Mouse (Mus musculus): ENCODE measurements at regions not wholly inside any gene's neighbourhood (a gene's known extent, or its start where the extent isn't known, plus 50 kb on each side); places are given as distances from the start of the nearest gene placed in this dataset.
A peak's percentile ranks its signal among the peaks of the same experiment; 100 is the strongest.

GRCm38 (mm10) chr3:128001924-128002501, 105.9 kb upstream of the Fam241a start:
- peak; percentile 35 for DNase-seq (ENCODE audit: low read depth, low spot score)

- DNase-seq (ENCODE audit: low read depth, low spot score): no peak
Measured at GRCm38 (mm10) chr3:127995678-127996077, 99.6 kb upstream of the Fam241a start.

- no peak for DNase-seq (ENCODE audit: low read depth, low spot score)
Measured at GRCm38 (mm10) chr3:127987583-127987982, 91.5 kb upstream of the Fam241a start.

- no peak for DNase-seq (ENCODE audit: low read depth, low spot score)
Measured at GRCm38 (mm10) chr3:127985165-127985564, 89.0 kb upstream of the Fam241a start.

GRCm38 (mm10) chr3:127977240-127977639, 81.1 kb upstream of the Fam241a start:
- no peak for DNase-seq (ENCODE audit: low read depth, low spot score)

GRCm38 (mm10) chr3:127970891-127971290, 74.8 kb upstream of the Fam241a start:
- peak; percentile 60 for DNase-seq (ENCODE audit: low read depth, low spot score)

- DNase-seq (ENCODE audit: low read depth, low spot score): no peak
Measured at GRCm38 (mm10) chr3:127967170-127967569, 71.0 kb upstream of the Fam241a start.

GRCm38 (mm10) chr3:127966214-127966613, 70.1 kb upstream of the Fam241a start:
- no peak for DNase-seq (ENCODE audit: low read depth, low spot score)

GRCm38 (mm10) chr3:127958919-127959684, 63.0 kb upstream of the Fam241a start:
- no peak for DNase-seq (ENCODE audit: low read depth, low spot score)

- no peak for DNase-seq (ENCODE audit: low read depth, low spot score)
Measured at GRCm38 (mm10) chr3:127954856-127955255, 58.7 kb upstream of the Fam241a start.

- no peak for DNase-seq (ENCODE audit: low read depth, low spot score)
Measured at GRCm38 (mm10) chr3:127953610-127954009, 57.5 kb upstream of the Fam241a start.

GRCm38 (mm10) chr3:127948898-127949620, 52.9 kb upstream of the Fam241a start:
- DNase-seq (ENCODE audit: low read depth, low spot score): peak; percentile 71

GRCm38 (mm10) chr3:127948326-127948725, 52.2 kb upstream of the Fam241a start:
- DNase-seq (ENCODE audit: low read depth, low spot score): no peak
